Mouse (Mus musculus) left cerebral cortex, postnatal 10 days (tissue): ENCODE data around the gene Traf4. TPM values are rescaled to one million over a fixed set of nuclear protein-coding genes. Genes with fewer than 3 reads are reported as not detected.
"Not testable (repeated sequence)": the region's sequence is repeated elsewhere in the genome, so short reads cannot be mapped to it uniquely, and the experiment has no call there.

Experiments
- DNase-seq, 2 experiments: peaks; one replicate each; pipeline ENCODE4 v3.0.0; 2021 to 2022; ENCODE audit warnings: low spot score in 2 of 2, mixed read lengths in 1 of 2; ENCODE audit errors: extremely low spot score in 1 of 2
- intact Hi-C: fragments of 180-260 bp; cut with DNase I; formaldehyde crosslinking; loops from one replicate; pipeline ENCODE4 v1.15.1; 2025
- total RNA-seq, 2 experiments: library from RNA; stranded (reverse); gene quantifications; 2 replicates each; pipeline ENCODE4 v1.2.3; 2021

Traf4 gene
- total RNA-seq = 10 to 100 TPM; 31.0 to 32.6 TPM

GRCm38 (mm10) chr11:78164924-78165760, at the start of gene Traf4:
TSS of gene Traf4 (minus strand) at chr11:78165589.
- peak in 1 of 2 experiments; percentile 92 for DNase-seq
- intact Hi-C loops = no loop called here

- intact Hi-C loops = loop anchor here (5.0 kb wide), 1 partner anchor 54 kb away; no protein-coding TSS in a partner anchor
- DNase-seq = peak in 1 of 2 experiments; percentile 17
Observed at GRCm38 (mm10) chr11:78213086-78213817, 47.9 kb upstream of the Traf4 start.

GRCm38 (mm10) chr11:78211513-78211912, 46.1 kb upstream of the Traf4 start:
- peak in 1 of 2 experiments; percentile 22 for DNase-seq
- intact Hi-C loops = loop anchor here (5.0 kb wide), 1 partner anchor 56 kb away; no protein-coding TSS in a partner anchor

GRCm38 (mm10) chr11:78210615-78211014, 45.2 kb upstream of the Traf4 start:
- intact Hi-C loops = loop anchor here (5.0 kb wide), 1 partner anchor 57 kb away; no protein-coding TSS in a partner anchor
- no peak for DNase-seq

GRCm38 (mm10) chr11:78209886-78210285, 44.5 kb upstream of the Traf4 start:
- no peak for DNase-seq
- intact Hi-C loops = loop anchor here (5.0 kb wide), 1 partner anchor 57 kb away; no protein-coding TSS in a partner anchor

GRCm38 (mm10) chr11:78207190-78207589, 41.8 kb upstream of the Traf4 start:
- intact Hi-C loops = no loop called here
- DNase-seq = no peak

- intact Hi-C loops = no loop called here
Observed at GRCm38 (mm10) chr11:78205361-78206206, 40.2 kb upstream of the Traf4 start.

GRCm38 (mm10) chr11:78204287-78204686, 38.9 kb upstream of the Traf4 start:
- no peak for DNase-seq
- intact Hi-C loops = no loop called here

More at GRCm38 (mm10) chr11:78205361-78206206, 40.2 kb upstream of the Traf4 start:
- DNase-seq = no peak

GRCm38 (mm10) chr11:78202372-78202771, 37.0 kb upstream of the Traf4 start:
- DNase-seq = no peak
- intact Hi-C loops = no loop called here

GRCm38 (mm10) chr11:78195101-78195863, 29.9 kb upstream of the Traf4 start:
- intact Hi-C loops = no loop called here
- DNase-seq = no peak

- peak in 1 of 2 experiments; percentile 83 for DNase-seq
- intact Hi-C loops = no loop called here
Observed at GRCm38 (mm10) chr11:78194411-78195100, 29.2 kb upstream of the Traf4 start.

GRCm38 (mm10) chr11:78193113-78193512, 27.7 kb upstream of the Traf4 start, which contains the start of gene Proca1:
TSS of gene Proca1 (plus strand) at chr11:78193392.
- intact Hi-C loops = no loop called here
- DNase-seq = no peak

GRCm38 (mm10) chr11:78190041-78190440, 24.7 kb upstream of the Traf4 start:
- intact Hi-C loops = no loop called here
- DNase-seq = no peak

- intact Hi-C loops = no loop called here
- DNase-seq = peak; percentile 83 to 92
Observed at GRCm38 (mm10) chr11:78189234-78190040, 24.0 kb upstream of the Traf4 start.

GRCm38 (mm10) chr11:78188331-78189233, 23.2 kb upstream of the Traf4 start, which contains the start of gene Rab34:
TSS of gene Rab34 (plus strand) at chr11:78188430.
- DNase-seq = peak; percentile 75 to 92
- intact Hi-C loops = no loop called here

- DNase-seq, intact Hi-C loops: not testable (repeated sequence)
Observed at GRCm38 (mm10) chr11:78184702-78185101, 19.3 kb upstream of the Traf4 start.
